Mouse (Mus musculus): ENCODE data around the gene Olfr282.

Gene Olfr282

GRCm38 (mm10) chr15:98474958-98475357 is 43.9 kb downstream of the Olfr282 start:
- in situ Hi-C loops (cut with MseI, MboI): no loop called here

GRCm38 (mm10) chr15:98475382-98475781 is 44.4 kb downstream of the Olfr282 start:
- in situ Hi-C loops (cut with MseI, MboI): no loop called here

GRCm38 (mm10) chr15:98476281-98476680 is 45.3 kb downstream of the Olfr282 start:
- in situ Hi-C loops (cut with MseI, MboI): no loop called here

GRCm38 (mm10) chr15:98479568-98480102 is 48.6 kb downstream of the Olfr282 start:
- in situ Hi-C loops (cut with MseI, MboI): no loop called here

GRCm38 (mm10) chr15:98482701-98483100 is 51.7 kb downstream of the Olfr282 start, which contains the start of gene Lalba:
Gene Lalba, minus strand, starts transcription at chr15:98482721.
- in situ Hi-C loops (cut with MseI, MboI): no loop called here

GRCm38 (mm10) chr15:98483907-98484886 is 53.2 kb downstream of the Olfr282 start:
- in situ Hi-C loops (cut with MseI, MboI): no loop called here

- in situ Hi-C loops (cut with MseI, MboI): no loop called here
Observed at GRCm38 (mm10) chr15:98486433-98487021, 55.5 kb downstream of the Olfr282 start.
